Mouse (Mus musculus) cerebellum, adult 2 months (tissue): ENCODE data around the gene Thegl. TPM values are rescaled to one million over a fixed set of nuclear protein-coding genes. Genes with fewer than 3 reads are reported as not detected.
A peak's percentile ranks its signal among the peaks of the same experiment; 100 is the strongest.

Source experiments
- DNase-seq, 2 experiments: peaks; one replicate each; pipeline ENCODE4 v3.0.0; 2021
- H3K27ac ChIP-seq: fragments of 200-500 bp; 2 replicates; pipeline ENCODE4 v1.5.1; 2012; ENCODE audit warnings: low read length, control low read depth, inconsistent platforms; ENCODE audit not compliant: insufficient read depth
- H3K27me3 ChIP-seq: fragments of 200-500 bp; 2 replicates; pipeline ENCODE4 v1.6.1; 2012; ENCODE audit warnings: inconsistent platforms, mild to moderate bottlenecking, low read length, moderate library complexity; ENCODE audit not compliant: control insufficient read depth, insufficient read depth
- H3K4me1 ChIP-seq: fragments of 200-500 bp; 2 replicates; pipeline ENCODE4 v1.6.1; 2011; ENCODE audit warnings: low read length; ENCODE audit not compliant: control insufficient read depth, insufficient read depth
- H3K4me3 ChIP-seq: fragments of 200-500 bp; replicated peaks from 2 replicates; pipeline ENCODE3; 2011; ENCODE audit warnings: mild to moderate bottlenecking, low read depth, low read length, control low read depth; ENCODE audit not compliant: insufficient read depth
- CTCF ChIP-seq: fragments of 200-500 bp; IDR thresholded peaks from 2 replicates; pipeline ENCODE4 v1.5.1; 2011; ENCODE audit warnings: low read depth, mild to moderate bottlenecking, control low read depth, low read length, moderate library complexity, borderline replicate concordance; ENCODE audit not compliant: insufficient read depth
- POLR2A ChIP-seq: fragments of 200-500 bp; IDR thresholded peaks from 2 replicates; pipeline ENCODE4 v1.6.1; 2011; ENCODE audit warnings: low read length, control low read depth, borderline replicate concordance; ENCODE audit not compliant: insufficient read depth
- WGBS: fragments of 180-500 bp; shearing (Covaris S2); methylation state at CpG from one replicate; pipeline ENCODE4 v1.1.7; 2018; 5-methylcytosine and 5-hydroxymethylcytosine counted together
- polyA plus RNA-seq: library from polyadenylated mRNA; depleted of rRNA; stranded (reverse); fragments of >200 nt; gene quantifications from 2 replicates; pipeline ENCODE4 v1.2.3, GENCODE M21; 2012

The Thegl gene
- polyA plus RNA-seq, 1 experiment, result 0.74 TPM

DNA sequence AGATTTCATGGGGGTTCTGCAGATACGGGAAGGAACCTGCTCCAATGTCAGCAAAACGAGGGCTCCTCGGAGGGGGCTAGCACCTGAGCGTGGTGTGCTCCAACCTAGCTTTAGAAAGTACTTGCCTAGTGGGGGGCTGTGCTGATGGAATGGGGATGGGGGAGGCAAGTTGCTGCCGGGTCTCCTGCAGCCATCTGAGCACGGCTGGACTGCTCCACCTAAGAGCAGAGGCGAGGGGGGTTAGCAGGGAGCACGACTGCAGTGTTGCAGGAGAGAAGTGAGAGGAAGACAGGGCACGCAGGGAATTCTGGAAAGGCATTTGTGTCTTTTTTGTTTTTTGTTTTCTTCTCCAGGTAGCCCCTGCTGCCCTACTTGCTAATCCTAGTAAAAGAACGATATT is 44.5 kb downstream of the Thegl start:
- Histone ChIP-seq H3K27me3 (no peaks in the 10 kb centered on the region), H3K27ac (no peak overlapping the region), H3K4me1 (no peaks in the 10 kb centered on the region), H3K4me3 (no peak overlapping the region)
- WGBS, result 47% methylated on average over 10 of the region's 10 CpGs
- TF ChIP-seq CTCF, result no peak
- TF ChIP-seq POLR2A, result no peak
- DNase-seq, result no peak

DNA sequence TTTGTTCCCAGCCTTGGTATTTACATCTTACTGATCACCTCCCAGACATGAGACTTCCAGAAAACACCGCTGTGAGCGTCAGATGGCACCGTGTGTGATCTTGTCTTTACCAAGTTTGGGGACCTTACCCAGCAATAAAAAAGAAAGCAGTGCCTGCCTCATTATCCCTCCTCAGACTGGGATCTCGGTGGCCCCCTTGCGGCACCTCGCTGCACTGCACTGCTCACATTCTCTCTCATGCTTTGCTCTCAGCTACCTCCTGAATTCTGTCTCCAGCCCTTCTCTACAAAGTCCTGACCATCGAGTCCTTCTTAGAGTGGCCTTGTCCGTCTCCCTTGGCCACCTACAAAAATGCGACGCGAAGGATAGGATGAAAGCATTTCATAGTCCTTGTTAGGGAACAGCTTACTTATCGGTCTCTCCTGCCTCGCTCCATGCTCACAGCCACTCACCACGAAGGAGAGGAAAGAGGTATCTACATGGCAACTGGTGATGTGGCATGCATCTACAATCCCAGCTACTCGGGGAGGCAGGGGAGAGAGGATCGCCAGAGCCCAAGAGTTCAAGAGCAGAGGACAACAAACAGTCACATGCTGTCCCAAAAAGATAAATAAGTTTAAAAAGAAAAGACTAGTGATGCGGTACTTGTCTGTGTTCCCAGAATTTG is 45.7 kb downstream of the Thegl start:
- Histone ChIP-seq H3K27me3 (no peaks in the 10 kb centered on the region), H3K4me3 (no peak overlapping the region), H3K27ac (no peak overlapping the region), H3K4me1 (no peaks in the 10 kb centered on the region)
- peak; percentile 9 to 51 for DNase-seq
- WGBS, result 32% methylated on average over 17 of the region's 17 CpGs
- TF ChIP-seq CTCF, result peak; percentile 65; the same call in 1 of the 2 replicates
- TF ChIP-seq POLR2A, result no peak

DNA sequence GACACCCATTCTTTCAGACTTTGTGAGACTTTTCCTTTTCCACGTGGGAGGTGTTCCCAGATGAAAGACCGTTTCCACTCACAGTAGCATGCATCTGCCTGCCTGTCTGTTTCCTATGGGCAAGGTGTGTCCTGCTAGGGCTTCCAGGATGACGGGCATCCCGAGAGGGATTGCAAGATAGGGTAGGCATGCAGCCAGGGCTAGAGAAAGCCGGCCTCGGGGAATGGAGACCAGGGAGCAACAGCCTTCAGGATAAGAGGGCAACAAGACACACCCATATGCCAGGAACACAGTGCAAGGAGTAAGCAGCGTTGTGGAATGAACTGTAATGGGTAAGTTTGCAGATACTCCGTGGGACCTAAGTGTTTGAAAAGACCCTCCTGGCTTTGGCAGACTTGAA is 51.5 kb downstream of the Thegl start:
- Histone ChIP-seq H3K4me3 (no peak overlapping the region), H3K4me1 (no peaks in the 10 kb centered on the region), H3K27ac (no peak overlapping the region), H3K27me3 (no peaks in the 10 kb centered on the region)
- WGBS, result 27% methylated on average over 8 of the region's 8 CpGs
- TF ChIP-seq POLR2A (no peak), CTCF (no peak)
- no peak for DNase-seq

DNA sequence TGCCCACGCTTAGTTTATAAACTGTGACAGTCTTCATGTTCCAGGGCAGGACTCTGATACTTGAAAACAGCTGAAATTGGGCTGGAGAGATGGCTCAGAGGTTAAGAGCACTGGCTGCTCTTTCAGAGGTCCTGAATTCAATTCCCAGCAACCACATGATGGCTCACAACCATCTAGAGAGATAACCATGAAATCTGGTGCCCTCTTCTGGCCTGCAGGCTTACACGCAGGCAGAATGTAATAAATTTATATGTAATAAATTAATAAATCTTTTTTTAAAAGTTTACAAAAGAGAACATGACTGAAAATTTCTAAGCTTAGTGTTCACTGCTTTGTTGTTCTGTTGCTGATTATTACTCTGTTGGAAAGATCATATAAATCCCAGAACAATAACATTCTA is 55.2 kb downstream of the Thegl start:
- Histone ChIP-seq H3K4me1 (no peaks in the 10 kb centered on the region), H3K4me3 (no peak overlapping the region), H3K27ac (no peak overlapping the region), H3K27me3 (no peaks in the 10 kb centered on the region)
- DNase-seq, result no peak
- TF ChIP-seq POLR2A, result no peak
- TF ChIP-seq CTCF, result no peak
- WGBS, result 86% methylated on average over 2 of the region's 2 CpGs

DNA sequence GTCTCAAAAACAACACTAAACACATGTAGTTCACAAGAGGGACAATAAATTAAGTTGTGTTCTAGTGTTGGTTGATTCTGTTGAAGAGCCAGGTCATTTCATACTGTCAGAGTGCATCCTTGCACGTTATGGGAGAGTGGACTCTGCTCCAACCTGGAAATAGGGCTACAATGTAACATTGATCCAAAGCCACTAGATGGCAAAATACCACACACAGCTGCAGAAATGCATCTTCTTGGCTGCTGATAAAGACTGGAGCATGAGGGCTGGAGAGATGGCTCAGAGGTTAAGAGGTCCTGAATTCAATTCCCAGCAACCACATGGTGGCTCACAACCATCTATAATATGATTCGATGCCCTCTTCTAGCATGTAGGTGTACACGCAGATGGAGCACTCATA is 55.8 kb downstream of the Thegl start:
- WGBS, result 79% methylated on average over 3 of the region's 3 CpGs

DNA sequence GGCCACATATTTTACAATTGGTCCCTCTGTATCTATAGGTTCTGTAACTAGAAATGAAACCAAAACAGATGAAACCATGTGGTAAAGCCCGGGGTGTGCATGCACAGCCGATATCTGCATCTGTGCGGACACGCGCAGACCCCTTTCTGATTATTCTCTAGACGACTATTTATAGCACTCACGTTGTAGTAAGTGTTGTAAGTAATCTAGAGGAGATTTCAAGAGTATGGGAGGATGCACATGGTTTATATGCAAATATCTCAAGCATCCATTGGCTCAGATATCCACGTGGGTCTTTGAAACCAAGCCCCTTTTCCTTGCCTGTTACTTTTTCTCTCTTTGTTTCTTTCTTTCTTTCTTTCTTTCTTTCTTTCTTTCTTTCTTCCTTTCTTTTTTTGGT is 58.0 kb downstream of the Thegl start:
- TF ChIP-seq CTCF, result no peak
- TF ChIP-seq POLR2A, result no peak
- no peak for DNase-seq
- Histone ChIP-seq H3K27me3 (no peaks in the 10 kb centered on the region), H3K4me3 (no peak overlapping the region), H3K4me1 (no peaks in the 10 kb centered on the region), H3K27ac (no peak overlapping the region)
- 89% methylated on average over 8 of the region's 8 CpGs for WGBS

More for the DNA sequence above, 55.8 kb downstream of the Thegl start:
- Histone ChIP-seq H3K27me3 (no peaks in the 10 kb centered on the region), H3K4me1 (no peaks in the 10 kb centered on the region), H3K27ac (no peak overlapping the region), H3K4me3 (no peak overlapping the region)
- DNase-seq, result no peak
- TF ChIP-seq POLR2A, result no peak
- no peak for TF ChIP-seq CTCF

DNA sequence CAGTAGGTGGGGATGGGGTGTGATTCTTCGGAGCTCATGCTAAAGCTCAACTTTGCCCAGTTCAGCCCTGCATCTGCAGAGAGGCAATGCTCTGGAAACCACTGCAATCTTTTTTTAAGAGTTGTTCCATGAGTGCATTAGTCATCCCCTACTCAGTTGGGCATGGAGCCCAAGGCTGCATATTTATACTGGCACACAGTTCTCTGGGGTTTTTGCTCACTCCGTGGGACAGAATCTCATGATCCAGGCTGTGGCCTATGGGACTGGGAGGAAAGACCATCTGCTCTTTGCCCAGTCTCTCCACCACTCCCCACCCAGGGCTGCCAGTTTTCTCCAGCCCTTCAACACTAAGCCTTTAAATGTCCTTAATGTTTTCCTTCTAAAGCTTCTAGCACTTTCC is 59.1 kb downstream of the Thegl start:
- H3K4me3 ChIP-seq, result no peak overlapping the region
- H3K27ac ChIP-seq, result no peak overlapping the region
- H3K27me3 ChIP-seq, result no peaks in the 10 kb centered on the region
- TF ChIP-seq CTCF, result no peak
- no peak for TF ChIP-seq POLR2A
- DNase-seq, result no peak
- H3K4me1 ChIP-seq, result no peaks in the 10 kb centered on the region
- WGBS, result 41% methylated on average over 2 of the region's 2 CpGs

DNA sequence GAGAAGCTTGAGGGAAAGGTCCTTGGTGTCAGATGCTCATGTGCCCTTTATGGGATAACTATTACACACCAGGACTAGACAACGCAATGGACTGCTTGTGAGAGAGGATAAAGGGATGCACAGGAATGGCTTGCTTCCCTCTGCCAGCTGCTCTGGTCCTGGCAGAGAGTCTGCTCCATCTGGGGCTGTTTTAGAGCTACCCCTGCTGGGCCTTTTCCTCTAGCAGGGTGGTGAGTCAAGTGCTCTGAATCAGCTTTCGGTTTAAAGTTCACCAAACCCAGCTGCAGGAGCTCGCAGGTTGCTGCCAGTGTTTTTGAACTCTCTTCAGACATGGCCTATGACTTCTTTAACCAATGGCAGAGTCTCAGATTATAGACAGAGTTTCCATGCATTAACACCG is 60.1 kb downstream of the Thegl start:
- Histone ChIP-seq H3K4me3 (no peak overlapping the region), H3K27ac (no peak overlapping the region), H3K4me1 (no peaks in the 10 kb centered on the region), H3K27me3 (no peaks in the 10 kb centered on the region)
- 32% methylated on average over 4 of the region's 4 CpGs for WGBS
- no peak for DNase-seq
- no peak for TF ChIP-seq CTCF
- no peak for TF ChIP-seq POLR2A
